Comparison of ENCODE assay signal across 13 mouse cellular contexts in the genomic region with DNA sequence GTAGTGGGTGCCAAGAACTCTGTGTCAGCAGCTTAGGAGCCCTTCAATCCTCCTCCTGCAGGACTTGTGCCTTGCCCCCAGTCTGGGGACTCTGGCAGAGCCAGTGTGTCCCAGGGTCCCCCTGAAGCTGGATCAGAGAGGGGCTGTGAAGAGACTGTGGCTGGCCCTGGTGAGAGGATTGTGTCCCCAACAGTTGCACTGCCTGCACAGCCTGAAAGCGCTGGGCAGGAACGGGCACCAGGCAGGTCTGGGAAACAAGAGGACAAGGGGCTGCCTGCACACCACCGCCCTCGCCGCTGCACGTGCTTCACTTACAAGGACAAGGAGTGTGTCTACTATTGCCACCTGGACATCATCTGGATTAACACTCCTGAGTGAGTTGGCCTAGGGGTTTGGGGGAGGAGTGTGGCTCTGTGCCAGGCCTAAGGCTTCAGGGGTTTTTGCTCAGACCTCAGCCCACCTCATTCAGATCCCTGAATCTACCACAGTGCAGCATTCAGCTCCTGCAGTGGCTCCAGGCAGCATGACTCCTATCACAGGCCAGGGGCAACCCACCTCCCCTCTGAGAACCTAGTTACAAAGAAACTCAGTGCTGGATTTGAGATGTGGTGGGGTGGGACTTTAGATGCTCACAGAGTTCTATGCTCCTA. TPM values are rescaled to one million over a fixed set of nuclear protein-coding genes. Genes with fewer than 3 reads are reported as not detected.
DNase-seq lines count a peak whose midpoint lies in the region; ATAC-seq and TF ChIP-seq lines count a peak whose summit lies in the region.
"Had no signal": no experiment of that assay in that cellular context is flagged by ENCODE, and none has a peak within 500 bp of the region (broad histone marks: within the 10 kb centered on the region; RNA-seq: fewer than 3 reads in every experiment).

No protein-coding gene starts in this region.

- no peaks in the 10 kb centered on the region for H3K79me2 ChIP-seq in heart, adult 2 months (replicated peaks; ENCODE audit: control insufficient read depth, insufficient read depth, low read length)

- H3K9ac ChIP-seq in heart, adult 2 months (ENCODE audit: low read depth, low read length), result no peak overlapping the region
- peak overlapping the region; percentile 79 for H3K9ac ChIP-seq in lung, embryonic 16.5 days (ENCODE audit: low read length)
- H3K9ac ChIP-seq in hindbrain, embryonic 14.5 days, result no peak overlapping the region
- no peak overlapping the region for H3K9ac ChIP-seq in neural tube, embryonic 14.5 days (replicated peaks; ENCODE audit: low read depth, low read length)

- DNase-seq in heart, embryonic 10.5 days (ENCODE audit: low spot score), result no peak
- no peak for DNase-seq in heart, adult 2 months
- no peak for DNase-seq in lung, postnatal 36 days
- no peak for DNase-seq in hindbrain, embryonic 14.5 days (ENCODE audit: low spot score)
- DNase-seq in frontal cortex, postnatal 36 days (ENCODE audit: low spot score in 2 of 2), result no peak
- no peak for DNase-seq in gastrocnemius, adult 18-20 months (ENCODE audit: low spot score)
- DNase-seq: kidney, adult 8-10 months; right cerebral cortex, adult 18-20 months; thymus, postnatal 14 days had no signal

- peaks cover 18% of the 10 kb centered on the region for H3K4me1 ChIP-seq in heart, embryonic 10.5 days
- no peaks in the 10 kb centered on the region for H3K4me1 ChIP-seq in heart, adult 2 months (ENCODE audit: control insufficient read depth, insufficient read depth, low read length)
- peaks cover 12% of the 10 kb centered on the region for H3K4me1 ChIP-seq in lung, embryonic 16.5 days (replicated peaks; ENCODE audit: control insufficient read depth, insufficient read depth, low read length)
- H3K4me1 ChIP-seq in hindbrain, embryonic 14.5 days (replicated peaks; ENCODE audit: control insufficient read depth, insufficient read depth, low read length), result peaks cover 7% of the 10 kb centered on the region; the same call in 1 of the 2 replicates
- H3K4me1 ChIP-seq in neural tube, embryonic 14.5 days (ENCODE audit: control insufficient read depth, insufficient read depth, low read length), result peaks cover 6% of the 10 kb centered on the region; the same call in 1 of the 2 replicates

- peak; percentile 42 for ATAC-seq in lung, embryonic 16.5 days (ENCODE audit: low read depth)
- ATAC-seq in hindbrain, embryonic 14.5 days (ENCODE audit: low FRiP score), result no peak
- ATAC-seq in neural tube, embryonic 14.5 days (ENCODE audit: low read depth), result no peak
- ATAC-seq: CD4-positive, CD25-positive, alpha-beta regulatory T cell, adult 4 months had no signal

- intact Hi-C loops in heart, adult 2 months (cut with DNase I), result no loop called here

- H3K27ac ChIP-seq in heart, embryonic 10.5 days, result peak overlapping the region; percentile 57; the same call in 1 of the 2 replicates
- H3K27ac ChIP-seq in heart, adult 2 months, result no peak overlapping the region
- H3K27ac ChIP-seq in lung, embryonic 16.5 days (ENCODE audit: low read length), result peak overlapping the region; percentile 82
- H3K27ac ChIP-seq in hindbrain, embryonic 14.5 days, result no peak overlapping the region
- no peak overlapping the region for H3K27ac ChIP-seq in neural tube, embryonic 14.5 days (ENCODE audit: low read depth, low read length)

- no peak for TF ChIP-seq EP300 in heart, adult 2 months (IDR thresholded peaks at IDR 0.05; ENCODE audit: insufficient read depth, low read depth, low read length)

- TF ChIP-seq POLR2A in heart, adult 2 months (IDR thresholded peaks at IDR 0.05; ENCODE audit: insufficient read depth, low read depth, low read length), result no peak

- no peak for TF ChIP-seq CTCF in heart, adult 2 months (IDR thresholded peaks at IDR 0.05)

- peaks cover 34% of the 10 kb centered on the region for H3K27me3 ChIP-seq in heart, embryonic 10.5 days (ENCODE audit: insufficient read depth, poor library complexity, severe bottlenecking)
- peaks cover 2% of the 10 kb centered on the region for H3K27me3 ChIP-seq in heart, adult 2 months (ENCODE audit: control insufficient read depth, insufficient read depth, low read length)
- H3K27me3 ChIP-seq in lung, embryonic 16.5 days (ENCODE audit: control insufficient read depth, insufficient read depth, low read depth, low read length), result no peaks in the 10 kb centered on the region; the same call in 1 of the 2 replicates
- H3K27me3 ChIP-seq in hindbrain, embryonic 14.5 days (ENCODE audit: control insufficient read depth, insufficient read depth, low read length), result peaks cover 14% of the 10 kb centered on the region; the same call in 1 of the 2 replicates
- peaks cover 3% of the 10 kb centered on the region for H3K27me3 ChIP-seq in neural tube, embryonic 14.5 days (ENCODE audit: control insufficient read depth, insufficient read depth, low read length)

- H3K9me3 ChIP-seq in heart, embryonic 10.5 days, result no peaks in the 10 kb centered on the region
- no peaks in the 10 kb centered on the region for H3K9me3 ChIP-seq in lung, embryonic 16.5 days (ENCODE audit: control insufficient read depth, low read length)
- no peaks in the 10 kb centered on the region for H3K9me3 ChIP-seq in hindbrain, embryonic 14.5 days (ENCODE audit: control insufficient read depth, low read length)
- H3K9me3 ChIP-seq in neural tube, embryonic 14.5 days (ENCODE audit: control insufficient read depth, low read length), result no peaks in the 10 kb centered on the region

- no peaks in the 10 kb centered on the region for H3K36me3 ChIP-seq in heart, embryonic 10.5 days
- no peaks in the 10 kb centered on the region for H3K36me3 ChIP-seq in heart, adult 2 months (ENCODE audit: control insufficient read depth, insufficient read depth, low read length)
- no peaks in the 10 kb centered on the region for H3K36me3 ChIP-seq in lung, embryonic 16.5 days (ENCODE audit: control insufficient read depth, insufficient read depth, low read length)
- H3K36me3 ChIP-seq in hindbrain, embryonic 14.5 days (replicated peaks; ENCODE audit: control insufficient read depth, insufficient read depth), result no peaks in the 10 kb centered on the region
- no peaks in the 10 kb centered on the region for H3K36me3 ChIP-seq in neural tube, embryonic 14.5 days (ENCODE audit: control insufficient read depth, insufficient read depth, low read length)

- H3K4me3 ChIP-seq in heart, embryonic 10.5 days, result peak overlapping the region; percentile 67
- no peak overlapping the region for H3K4me3 ChIP-seq in heart, adult 2 months
- H3K4me3 ChIP-seq in lung, embryonic 16.5 days (ENCODE audit: low read length), result peak overlapping the region; percentile 61
- no peak overlapping the region for H3K4me3 ChIP-seq in hindbrain, embryonic 14.5 days (replicated peaks; ENCODE audit: low read length)
- H3K4me3 ChIP-seq in neural tube, embryonic 14.5 days (ENCODE audit: low read depth, low read length), result no peak overlapping the region

- WGBS in heart, embryonic 10.5 days, result 59% methylated on average over 6 of the region's 6 CpGs
- 73% methylated on average over 6 of the region's 6 CpGs for WGBS in heart, adult 2 months
- 43% methylated on average over 6 of the region's 6 CpGs for WGBS in lung, embryonic 16.5 days
- WGBS in hindbrain, embryonic 14.5 days, result 55% methylated on average over 6 of the region's 6 CpGs
- 57% methylated on average over 6 of the region's 6 CpGs for WGBS in neural tube, embryonic 14.5 days

- H3K4me2 ChIP-seq in lung, embryonic 16.5 days (ENCODE audit: low read depth, low read length), result peak overlapping the region; percentile 91
- peak overlapping the region; percentile 72 for H3K4me2 ChIP-seq in hindbrain, embryonic 14.5 days (replicated peaks)
- H3K4me2 ChIP-seq in neural tube, embryonic 14.5 days (ENCODE audit: low read depth, low read length), result peak overlapping the region; percentile 72; the same call in 1 of the 2 replicates

RNA-seq across cellular contexts. Expression of a gene that starts 1.2 kb away (rescaled TPM):
- 1.3 and 4.8 TPM in 2 replicates for polyA plus RNA-seq in heart, embryonic 10.5 days (2016; fragmentation: Nextera tagmentation; extraction: Ambion mirVana)
- total RNA-seq in heart, adult 2 months (2021), result 1 to 10 TPM; 1.4 to 1.5 TPM
- polyA plus RNA-seq in heart, adult 2 months (2012; rRNA removed), result 0.37 and 0.47 TPM in 2 replicates
- 48.5 and 52.7 TPM in 2 replicates for polyA plus RNA-seq in lung, embryonic 16.5 days (2015; fragmentation: Nextera tagmentation; extraction: Ambion mirVana)
- polyA plus RNA-seq in hindbrain, embryonic 14.5 days (2014; fragmentation: Nextera tagmentation; extraction: Ambion mirVana), result 6.9 and 7.9 TPM in 2 replicates
- 0.08 and 4.4 TPM in 2 replicates for polyA plus RNA-seq in neural tube, embryonic 14.5 days (2014; fragmentation: Nextera tagmentation; extraction: Ambion mirVana)
- under 1 TPM; 0.25 to 0.43 TPM for total RNA-seq in gastrocnemius, adult 18-20 months (2021)
- total RNA-seq: megakaryocyte-erythroid progenitor cell, adult 5-6 weeks had no signal
- polyA plus RNA-seq: CD4-positive, CD25-positive, alpha-beta regulatory T cell, adult 4 months had no signal

Comparison
In these comparisons a context has a peak if more than half of its experiments do, and no peak if none do; other contexts are left out.
1. H3K27ac ChIP-seq: peak in heart, embryonic 10.5 days (single experiment) and lung, embryonic 16.5 days (single experiment); none in heart, adult 2 months (single experiment), hindbrain, embryonic 14.5 days (single experiment) and neural tube, embryonic 14.5 days (single experiment).
2. H3K4me3 ChIP-seq: peak in heart, embryonic 10.5 days (single experiment) and lung, embryonic 16.5 days (single experiment); none in heart, adult 2 months (single experiment), hindbrain, embryonic 14.5 days (single experiment) and neural tube, embryonic 14.5 days (single experiment).
3. Peak in every context shown above with its lines, with median percentiles within 50 percentile points of each other: H3K4me2 ChIP-seq.